Mouse (Mus musculus) heart, postnatal 14 days (tissue): ENCODE results near the gene Cyb5d1. TPM values are rescaled to one million over a fixed set of nuclear protein-coding genes. Genes with fewer than 3 reads are reported as not detected.

Source experiments
- DNase-seq, 2 experiments: peaks; one replicate each; pipeline ENCODE4 v3.0.0; 2021 to 2022
- intact Hi-C: fragments of 180-260 bp; cut with DNase I; formaldehyde crosslinking; loops from one replicate; pipeline ENCODE4 v1.15.1; 2025
- total RNA-seq, 2 experiments: library from RNA; stranded (reverse); gene quantifications; 2 replicates each; pipeline ENCODE4 v1.2.3; 2021

Cyb5d1 gene
- total RNA-seq, 2 experiments from 2014 or later: 25.0 to 29.3 TPM

DNA sequence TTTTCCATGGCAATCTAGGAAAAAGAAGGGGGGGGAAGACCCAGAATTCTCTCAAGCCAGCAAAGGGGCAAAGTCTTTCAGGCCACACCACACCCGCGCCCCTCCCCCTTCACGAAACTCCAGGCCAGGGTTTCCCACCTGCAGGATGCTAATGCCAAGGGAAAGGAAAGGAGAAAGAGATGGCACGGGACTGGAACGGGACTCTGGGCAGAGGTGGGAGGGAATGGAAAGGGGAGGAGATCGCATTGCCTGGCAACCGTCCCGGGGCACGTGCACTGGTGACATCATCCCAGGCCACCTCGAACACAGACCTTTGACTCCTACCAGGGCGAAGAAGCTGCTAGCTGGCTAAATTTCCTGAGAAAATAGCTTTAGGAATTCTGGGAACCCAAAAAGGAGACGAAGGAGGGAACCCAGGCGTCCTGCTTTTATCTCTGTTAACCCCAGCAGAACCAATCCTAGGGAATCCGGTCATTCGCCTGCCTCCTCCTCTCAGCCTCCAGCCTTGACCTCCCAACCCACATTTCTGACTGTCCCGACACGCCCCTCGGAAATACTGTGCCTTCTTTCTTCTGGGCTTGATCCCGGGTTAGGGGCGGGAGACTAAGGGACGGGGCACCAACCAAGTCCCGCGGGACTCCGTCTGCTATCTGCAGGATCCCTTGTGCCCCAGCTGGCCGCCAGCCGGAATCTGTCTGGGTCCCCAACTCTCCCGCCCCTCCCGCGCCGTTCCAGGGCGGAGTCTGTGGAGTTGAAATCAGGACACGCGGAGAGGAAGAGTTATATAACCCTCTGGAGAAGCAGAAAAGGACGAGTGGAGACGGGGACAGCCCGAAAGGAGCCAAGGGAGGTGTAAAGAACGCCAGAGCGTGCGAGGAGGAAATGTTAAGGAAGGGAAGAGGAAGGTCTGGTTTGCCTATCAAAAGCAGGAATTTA is 22.3 kb upstream of the Cyb5d1 start:
- intact Hi-C loops: loop anchor here (1.0 to 10.0 kb wide), 3 partner anchors 7 to 323 kb away; partner anchors contain the start of genes Per1 and Tmem88

GRCm38 (mm10) chr11:69416921-69417448 is 21.6 kb upstream of the Cyb5d1 start:
- intact Hi-C loops: loop anchor here (10.0 kb wide), 1 partner anchor 322 kb away; the partner anchor contains the start of gene Per1
- DNase-seq: no peak

More for the DNA sequence above, 22.3 kb upstream of the Cyb5d1 start:
- peak; percentile 94 to 96 for DNase-seq

DNA sequence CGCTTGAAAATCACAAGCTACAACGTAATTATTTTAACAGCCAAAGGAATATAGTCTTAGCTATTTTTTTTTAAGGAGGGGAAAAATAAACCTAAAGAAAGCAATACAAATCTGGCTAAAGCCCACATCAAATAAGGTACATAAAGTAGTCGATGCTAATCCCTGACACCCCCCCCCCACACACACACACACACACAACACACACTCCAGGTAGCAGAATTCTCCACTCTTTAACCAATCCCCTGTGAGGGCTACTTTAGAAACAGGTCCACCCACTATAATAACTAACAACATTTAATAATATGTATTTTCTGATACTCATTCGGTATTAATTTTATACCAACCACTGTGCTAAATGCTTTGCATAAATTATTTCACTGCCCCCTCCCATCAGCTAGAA is 21.1 kb upstream of the Cyb5d1 start:
- no peak for DNase-seq
- intact Hi-C loops: loop anchor here (10.0 kb wide), 1 partner anchor 322 kb away; the partner anchor contains the start of gene Per1

- DNase-seq: peak; percentile 67 to 68
- intact Hi-C loops: loop anchor here (10.0 kb wide), 1 partner anchor 321 kb away; the partner anchor contains the start of gene Per1
Observed at GRCm38 (mm10) chr11:69415668-69416451, 20.4 kb upstream of the Cyb5d1 start.

GRCm38 (mm10) chr11:69415327-69415667 is 19.9 kb upstream of the Cyb5d1 start:
- DNase-seq: peak; percentile 76 to 80
- intact Hi-C loops: loop anchor here (10.0 kb wide), 1 partner anchor 320 kb away; the partner anchor contains the start of gene Per1

DNA sequence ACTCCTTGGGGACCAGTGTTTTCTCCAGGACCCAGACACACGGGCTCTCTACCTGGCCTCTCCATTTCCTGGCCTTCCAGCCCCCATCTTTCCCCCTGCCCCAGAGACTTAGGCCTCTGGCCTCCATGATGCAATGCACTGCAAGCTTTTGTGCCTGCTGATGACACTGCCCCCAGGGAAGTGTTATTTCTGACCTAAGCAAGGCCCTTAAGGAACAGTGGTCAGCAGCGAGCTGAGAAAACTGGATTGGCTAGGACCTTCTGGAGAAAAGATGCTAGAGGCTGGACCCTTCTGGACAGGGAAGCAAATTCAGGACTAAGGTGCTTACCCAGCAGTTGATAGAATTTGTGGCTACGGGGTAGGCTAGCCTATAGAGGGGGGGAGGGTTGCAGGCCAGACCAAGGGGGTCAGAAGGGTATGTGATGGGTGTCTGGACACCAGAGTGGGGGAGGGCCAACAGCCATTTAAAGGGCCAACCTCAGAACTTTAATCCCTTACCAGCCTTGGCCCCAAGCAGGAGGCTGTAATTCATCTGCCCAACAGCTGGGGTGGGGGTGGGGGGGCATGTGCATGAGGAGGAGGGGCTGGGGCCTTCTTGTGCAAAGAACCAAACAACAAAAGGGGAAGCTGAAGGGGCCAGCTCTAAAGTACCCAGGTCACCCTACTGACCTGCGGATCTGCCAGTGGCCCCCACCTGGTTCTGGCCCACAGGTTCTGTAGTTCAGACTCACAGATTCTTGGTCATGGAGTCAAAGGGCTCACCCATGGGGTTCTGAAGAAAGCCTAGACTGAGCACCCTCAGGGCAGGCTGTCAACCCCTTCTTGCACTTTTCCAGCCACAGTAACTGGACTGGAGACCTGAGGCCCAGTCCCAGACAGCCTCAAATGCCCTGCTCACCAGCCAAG is 19.2 kb upstream of the Cyb5d1 start:
- intact Hi-C loops: loop anchor here (10.0 kb wide), 1 partner anchor 320 kb away; the partner anchor contains the start of gene Per1
- no peak for DNase-seq

DNA sequence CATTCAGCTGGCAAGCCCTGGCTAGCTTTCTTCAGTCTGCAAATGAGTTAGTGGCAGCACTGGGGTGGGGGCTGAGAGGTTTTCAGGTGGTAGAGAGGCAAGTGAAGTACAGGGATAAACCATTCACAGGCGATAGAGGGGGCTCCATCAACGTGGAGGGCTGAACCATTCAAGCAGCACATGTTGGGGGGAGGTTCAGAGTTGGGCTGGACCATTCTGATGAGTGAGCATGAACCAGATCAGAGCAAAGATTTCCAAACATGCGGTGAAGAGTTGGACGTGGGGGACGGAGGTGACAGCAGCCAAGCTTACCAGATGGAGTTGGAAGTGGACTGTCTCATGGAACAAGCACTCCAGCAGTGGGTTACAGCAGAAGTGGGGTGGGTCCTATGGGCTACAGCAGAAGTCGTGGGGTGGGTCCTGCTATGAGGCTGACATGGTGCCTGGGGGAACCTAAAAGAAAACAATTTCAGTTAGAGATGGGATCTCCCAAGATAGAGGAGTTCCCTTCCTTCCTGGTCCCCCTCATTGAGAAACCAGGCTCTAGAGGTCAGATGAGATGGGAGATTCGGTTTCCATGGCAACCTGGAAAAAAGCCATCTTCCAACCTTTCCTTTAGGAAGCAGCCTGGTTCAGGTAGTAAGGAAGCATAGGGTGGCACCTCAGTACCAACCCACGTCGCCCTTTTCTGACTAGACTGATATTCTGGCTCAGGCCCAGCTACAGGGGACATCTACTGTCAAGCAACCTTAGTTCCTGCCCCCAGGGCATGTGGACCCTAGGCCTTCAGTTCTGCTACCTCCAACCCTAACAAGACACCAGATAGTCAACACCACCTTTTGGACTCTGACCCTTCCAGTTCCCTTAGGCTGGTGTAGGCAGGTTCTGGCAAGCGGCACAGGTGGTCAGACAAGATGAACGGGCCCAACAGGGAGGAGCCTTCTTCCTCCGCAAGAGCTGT is 18.1 kb upstream of the Cyb5d1 start, which contains the start of gene Kdm6b:
Gene Kdm6b, minus strand, starts transcription at position 455 of the 961 bp plus-strand sequence.
- intact Hi-C loops: loop anchor here (10.0 kb wide), 1 partner anchor 319 kb away; the partner anchor contains the start of gene Per1
- no peak for DNase-seq

GRCm38 (mm10) chr11:69412548-69412947 is 17.1 kb upstream of the Cyb5d1 start:
- no peak for DNase-seq
- intact Hi-C loops: loop anchor here (10.0 kb wide), 1 partner anchor 318 kb away; the partner anchor contains the start of gene Per1

DNA sequence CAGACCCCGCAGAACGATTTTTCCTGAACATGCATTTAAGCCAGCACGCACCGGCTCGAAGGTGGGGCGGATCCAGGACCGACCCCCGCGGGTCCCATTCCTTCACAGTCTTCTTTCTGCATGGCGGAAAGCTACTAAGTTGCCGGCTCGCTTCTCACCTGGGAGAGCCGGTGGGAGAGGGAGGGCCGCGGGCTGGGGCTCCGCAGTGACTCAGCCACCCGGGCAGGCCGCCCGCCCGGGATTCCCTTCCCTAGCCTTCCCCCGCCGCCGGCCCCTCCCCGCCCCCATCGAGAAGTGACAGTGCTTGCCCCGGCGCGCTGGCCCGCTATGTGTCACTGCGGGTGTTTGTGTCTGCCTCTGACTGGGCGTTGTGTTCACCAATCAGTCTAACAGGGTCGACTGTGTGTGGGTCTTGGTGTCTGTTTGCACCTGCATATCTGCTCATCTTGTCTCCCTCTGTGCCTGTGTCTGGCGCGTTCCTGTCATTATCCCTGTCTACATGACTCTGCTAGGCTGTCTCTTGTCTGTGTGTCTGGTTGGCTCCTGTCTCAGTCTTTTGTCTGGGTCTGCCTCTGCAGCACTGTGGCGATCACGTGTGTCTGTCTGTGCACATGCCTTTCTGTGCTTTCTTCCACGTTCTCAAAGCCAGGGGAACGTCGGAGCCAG is 16.2 kb upstream of the Cyb5d1 start:
- intact Hi-C loops: loop anchor here (2.0 to 10.0 kb wide), 2 partner anchors 15 to 317 kb away; partner anchors contain the start of gene Per1
- DNase-seq: peak; percentile 87 to 88

- intact Hi-C loops: loop anchor here (2.0 to 10.0 kb wide), 2 partner anchors 14 to 316 kb away; partner anchors contain the start of gene Per1
- DNase-seq: peak; percentile 93 to 97
Observed at GRCm38 (mm10) chr11:69411073-69411535, 15.7 kb upstream of the Cyb5d1 start.

- intact Hi-C loops: loop anchor here (1.0 to 10.0 kb wide), 3 partner anchors 8 to 316 kb away; partner anchors contain the start of gene Per1
- peak; percentile 64 to 66 for DNase-seq
Observed at GRCm38 (mm10) chr11:69410310-69411072, 15.1 kb upstream of the Cyb5d1 start.

DNA sequence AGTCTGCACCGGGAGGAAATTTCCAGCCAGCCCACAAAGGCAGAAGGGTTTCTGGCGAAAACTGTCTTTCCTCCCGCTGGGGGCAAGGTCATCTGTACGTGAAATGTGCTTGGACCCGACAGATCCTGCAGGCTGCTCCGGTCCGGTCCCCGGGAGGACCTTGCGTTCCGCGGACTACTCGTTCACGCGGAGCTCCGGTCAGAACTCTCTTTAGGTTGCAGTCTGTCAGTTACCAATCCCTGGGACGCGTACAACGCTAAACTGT is 14.5 kb upstream of the Cyb5d1 start:
- no peak for DNase-seq
- intact Hi-C loops: loop anchor here (1.0 to 10.0 kb wide), 3 partner anchors 8 to 315 kb away; partner anchors contain the start of gene Per1

DNA sequence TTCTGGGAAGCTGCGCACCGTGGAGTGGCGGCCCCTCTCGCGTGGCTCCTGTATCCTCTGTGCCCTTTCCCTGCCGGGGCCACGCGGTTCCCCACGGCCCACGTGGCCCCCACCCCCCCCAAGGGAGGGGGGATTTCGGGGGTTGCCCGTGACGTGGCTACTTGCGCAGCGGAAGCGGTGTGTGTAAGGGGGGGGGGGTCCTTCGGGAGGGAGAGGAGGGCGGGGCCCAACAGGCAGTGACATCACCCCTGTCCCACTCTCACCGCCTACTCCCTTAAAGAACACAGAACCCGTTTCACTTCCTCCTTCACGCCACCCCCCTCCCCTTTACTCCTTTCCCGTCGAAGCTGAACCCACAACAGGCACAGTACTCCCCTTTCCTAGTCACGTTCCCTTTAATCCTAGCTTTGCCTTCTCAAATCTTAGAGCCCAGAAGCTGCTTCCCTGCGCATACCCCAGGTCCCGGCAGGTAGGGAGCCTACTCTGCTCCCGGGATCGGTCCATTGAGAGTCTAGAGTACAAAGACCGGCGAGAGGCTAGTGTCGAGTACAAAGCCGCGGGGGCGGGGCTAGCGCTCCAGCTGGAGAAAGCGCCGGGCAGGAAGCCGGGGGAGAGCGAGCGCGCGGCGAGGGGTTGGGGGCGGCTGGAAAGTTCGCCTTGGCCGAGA is 14.1 kb upstream of the Cyb5d1 start:
- DNase-seq: peak; percentile 86 to 90
- intact Hi-C loops: loop anchor here (1.0 to 10.0 kb wide), 3 partner anchors 9 to 315 kb away; partner anchors contain the start of gene Per1

GRCm38 (mm10) chr11:69408541-69409377 is 13.3 kb upstream of the Cyb5d1 start:
- DNase-seq: peak; percentile 75 to 80
- intact Hi-C loops: no loop called here

DNA sequence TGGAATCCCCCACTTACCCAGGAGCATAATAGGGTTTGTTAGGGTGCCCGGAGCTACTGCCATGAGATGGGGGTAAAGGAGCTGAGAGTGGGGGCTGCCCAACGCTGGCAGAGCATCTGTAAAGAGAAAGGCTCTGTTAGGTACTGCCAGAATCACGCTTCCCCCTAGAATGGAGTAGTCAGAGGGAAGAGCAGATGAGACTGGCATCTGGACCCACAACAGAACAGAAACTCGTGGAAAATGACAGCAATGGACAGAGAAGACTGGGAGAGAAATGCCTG is 12.2 kb upstream of the Cyb5d1 start:
- intact Hi-C loops: loop anchor here (2.0 kb wide), 1 partner anchor 15 kb away; no protein-coding TSS in a partner anchor

More for the DNA sequence above, 12.2 kb upstream of the Cyb5d1 start:
- no peak for DNase-seq
